16 mouse cellular contexts compared by ENCODE assay signal in the genomic region with DNA sequence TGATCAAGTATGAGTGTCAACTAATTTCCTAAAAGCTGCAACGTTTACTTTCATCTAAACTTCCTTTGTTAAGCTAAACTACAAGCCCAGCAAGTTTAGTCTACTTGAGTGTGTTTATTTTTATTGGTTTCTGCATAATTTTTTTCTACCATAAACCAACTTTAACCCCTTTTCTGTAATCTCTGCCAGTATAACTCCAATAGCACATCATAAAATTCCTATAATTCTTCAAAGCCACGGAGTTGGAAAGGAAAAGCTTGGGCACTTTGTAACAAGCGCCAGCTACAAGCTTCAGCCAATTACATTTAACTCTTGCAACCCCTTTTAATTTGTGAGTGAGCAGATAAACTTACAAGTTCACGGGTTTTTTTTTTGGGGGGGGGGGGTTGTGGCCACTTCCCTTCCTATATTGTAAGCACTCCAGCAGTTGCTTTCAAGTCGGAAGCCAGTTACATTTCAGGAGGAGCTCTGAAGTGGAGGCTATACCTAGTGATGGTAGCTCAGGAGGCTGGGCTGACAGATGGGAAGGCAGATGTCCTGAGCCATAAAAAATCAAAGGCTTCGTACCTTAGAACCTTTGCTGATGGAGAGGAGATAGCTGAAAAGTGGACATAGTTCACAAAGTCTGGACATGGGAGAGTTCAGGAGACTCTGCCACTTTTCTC. TPM values are rescaled to one million over a fixed set of nuclear protein-coding genes. Genes with fewer than 3 reads are reported as not detected.
DNase-seq lines count a peak whose midpoint lies in the region; ATAC-seq and TF ChIP-seq lines count a peak whose summit lies in the region.
"Had no signal": no experiment of that assay in that cellular context is flagged by ENCODE, and none has a peak within 500 bp of the region (broad histone marks: within the 10 kb centered on the region; RNA-seq: fewer than 3 reads in every experiment).

No protein-coding gene starts in this region.

- TF ChIP-seq CTCF in hindbrain, postnatal 0 days (IDR thresholded peaks at IDR 0.05; ENCODE audit: low read depth): no peak
- no peak for TF ChIP-seq CTCF in lung, embryonic 14.5 days (IDR thresholded peaks at IDR 0.05; ENCODE audit: low read depth)

- no peak for DNase-seq in hindbrain, postnatal 0 days (ENCODE audit: low spot score)
- no peak for DNase-seq in hindbrain, embryonic 14.5 days (ENCODE audit: low spot score)
- peak; percentile 88 for DNase-seq in lung, embryonic 14.5 days
- no peak for DNase-seq in lung, postnatal 36 days
- peak; percentile 33 for DNase-seq in NIH3T3 (ENCODE audit: low read depth)
- no peak for DNase-seq in limb, embryonic 10.5 days (ENCODE audit: low spot score)
- DNase-seq in ovary, postnatal 14 days (ENCODE audit: low spot score): no peak
- DNase-seq: adrenal gland, postnatal 10 days; cerebellum, adult 8-10 months; gastrocnemius, postnatal 14 days; kidney, adult 11 months; thymus, adult 18-20 months had no signal

- no peaks in the 10 kb centered on the region for H3K9me3 ChIP-seq in hindbrain, postnatal 0 days (ENCODE audit: low read length)
- H3K9me3 ChIP-seq in hindbrain, embryonic 14.5 days (ENCODE audit: control insufficient read depth, low read length): no peaks in the 10 kb centered on the region
- no peaks in the 10 kb centered on the region for H3K9me3 ChIP-seq in lung, embryonic 14.5 days (ENCODE audit: low read depth, low read length)
- no peaks in the 10 kb centered on the region for H3K9me3 ChIP-seq in limb, embryonic 10.5 days (replicated peaks)
- H3K9me3 ChIP-seq: heart, embryonic 10.5 days; midbrain, embryonic 15.5 days; neural tube, embryonic 12.5 days had no signal

- 39% methylated on average over 6 of the region's 6 CpGs for WGBS in hindbrain, postnatal 0 days
- WGBS in hindbrain, embryonic 14.5 days: 62% methylated on average over 6 of the region's 6 CpGs
- WGBS in lung, embryonic 14.5 days: 23% methylated on average over 6 of the region's 6 CpGs
- 23% methylated on average over 6 of the region's 6 CpGs for WGBS in limb, embryonic 10.5 days

- H3K36me3 ChIP-seq in hindbrain, postnatal 0 days (ENCODE audit: insufficient read depth, low read length): no peaks in the 10 kb centered on the region
- H3K36me3 ChIP-seq in hindbrain, embryonic 14.5 days (replicated peaks; ENCODE audit: control insufficient read depth, insufficient read depth): no peaks in the 10 kb centered on the region
- peaks cover 28% of the 10 kb centered on the region; the same call in 1 of the 2 replicates for H3K36me3 ChIP-seq in lung, embryonic 14.5 days (ENCODE audit: insufficient read depth)
- H3K36me3 ChIP-seq in limb, embryonic 10.5 days: no peaks in the 10 kb centered on the region
- H3K36me3 ChIP-seq: heart, embryonic 10.5 days; midbrain, embryonic 15.5 days; neural tube, embryonic 12.5 days had no signal

- no peak overlapping the region for H3K27ac ChIP-seq in hindbrain, postnatal 0 days
- no peak overlapping the region for H3K27ac ChIP-seq in hindbrain, embryonic 14.5 days
- peak overlapping the region; percentile 68 for H3K27ac ChIP-seq in lung, embryonic 14.5 days (ENCODE audit: low read depth)
- peak overlapping the region; percentile 46; the same call in 1 of the 2 replicates for H3K27ac ChIP-seq in limb, embryonic 10.5 days
- H3K27ac ChIP-seq: midbrain, embryonic 15.5 days; neural tube, embryonic 12.5 days had no signal

- no peak overlapping the region for H3K4me3 ChIP-seq in hindbrain, postnatal 0 days (ENCODE audit: low read length)
- H3K4me3 ChIP-seq in hindbrain, embryonic 14.5 days (replicated peaks; ENCODE audit: low read length): no peak overlapping the region
- no peak overlapping the region for H3K4me3 ChIP-seq in lung, embryonic 14.5 days (ENCODE audit: low read depth, low read length)
- no peak overlapping the region for H3K4me3 ChIP-seq in limb, embryonic 10.5 days
- H3K4me3 ChIP-seq: heart, embryonic 10.5 days; midbrain, embryonic 15.5 days; neural tube, embryonic 12.5 days had no signal

- no peaks in the 10 kb centered on the region for H3K27me3 ChIP-seq in hindbrain, postnatal 0 days (ENCODE audit: insufficient read depth, low read length)
- no peaks in the 10 kb centered on the region for H3K27me3 ChIP-seq in hindbrain, embryonic 14.5 days (ENCODE audit: control insufficient read depth, insufficient read depth, low read length)
- H3K27me3 ChIP-seq in lung, embryonic 14.5 days (ENCODE audit: insufficient read depth, low read length): no peaks in the 10 kb centered on the region
- no peaks in the 10 kb centered on the region for H3K27me3 ChIP-seq in limb, embryonic 10.5 days (ENCODE audit: low read depth, poor library complexity, severe bottlenecking)
- H3K27me3 ChIP-seq: midbrain, embryonic 15.5 days; neural tube, embryonic 12.5 days had no signal

- 0 out of 2 replicates have a peak overlapping the region, but pooled peaks have one; percentile 7 for H3K4me2 ChIP-seq in hindbrain, postnatal 0 days (ENCODE audit: low read depth, low read length)
- H3K4me2 ChIP-seq in hindbrain, embryonic 14.5 days (replicated peaks): no peak overlapping the region
- H3K4me2 ChIP-seq in lung, embryonic 14.5 days: peak overlapping the region; percentile 13; the same call in 1 of the 2 replicates
- H3K4me2 ChIP-seq: midbrain, embryonic 15.5 days; neural tube, embryonic 12.5 days had no signal

- peaks cover 7% of the 10 kb centered on the region; the same call in 1 of the 2 replicates for H3K4me1 ChIP-seq in hindbrain, postnatal 0 days (ENCODE audit: insufficient read depth, low read length)
- H3K4me1 ChIP-seq in hindbrain, embryonic 14.5 days (replicated peaks; ENCODE audit: control insufficient read depth, insufficient read depth, low read length): peaks cover 19% of the 10 kb centered on the region; the same call in 1 of the 2 replicates
- peaks cover 6% of the 10 kb centered on the region; the same call in 1 of the 2 replicates for H3K4me1 ChIP-seq in lung, embryonic 14.5 days (ENCODE audit: insufficient read depth)
- H3K4me1 ChIP-seq in limb, embryonic 10.5 days: peaks cover 45% of the 10 kb centered on the region
- H3K4me1 ChIP-seq: midbrain, embryonic 15.5 days had no signal

- no peak overlapping the region for H3K9ac ChIP-seq in hindbrain, postnatal 0 days (replicated peaks; ENCODE audit: low read length)
- no peak overlapping the region for H3K9ac ChIP-seq in hindbrain, embryonic 14.5 days
- H3K9ac ChIP-seq in lung, embryonic 14.5 days: peak overlapping the region; percentile 21
- H3K9ac ChIP-seq: midbrain, embryonic 15.5 days; neural tube, embryonic 12.5 days had no signal

- no peak for ATAC-seq in hindbrain, postnatal 0 days
- ATAC-seq in hindbrain, embryonic 14.5 days (ENCODE audit: low FRiP score): no peak
- ATAC-seq in lung, embryonic 14.5 days (ENCODE audit: insufficient read depth): peak; percentile 65
- ATAC-seq: CD4-positive, CD25-positive, alpha-beta regulatory T cell, adult 4 months had no signal

RNA-seq across cellular contexts. Expression of gene Zeb2, which starts 46.5 kb away (rescaled TPM):
- 47.7 and 52.0 TPM in 2 replicates for total RNA-seq in hindbrain, postnatal 0 days (2014; rRNA removed)
- polyA plus RNA-seq in hindbrain, postnatal 0 days (2015; fragmentation: Nextera tagmentation; extraction: Ambion mirVana): 21.4 and 21.9 TPM in 2 replicates
- 38.8 and 41.9 TPM in 2 replicates for polyA plus RNA-seq in hindbrain, embryonic 14.5 days (2014; fragmentation: Nextera tagmentation; extraction: Ambion mirVana)
- polyA plus RNA-seq in lung, embryonic 14.5 days (2014; fragmentation: Nextera tagmentation; extraction: Ambion mirVana): 90.1 and 90.4 TPM in 2 replicates
- polyA plus RNA-seq in limb, embryonic 10.5 days (2016; fragmentation: Nextera tagmentation; extraction: Ambion mirVana): 5.3 and 5.4 TPM in 2 replicates

Comparison
In these comparisons a context has a peak if more than half of its experiments do, and no peak if none do; other contexts are left out.
1. DNase-seq: peak in lung, embryonic 14.5 days (single experiment) and NIH3T3 (single experiment); none in hindbrain, postnatal 0 days (single experiment), hindbrain, embryonic 14.5 days (single experiment), lung, postnatal 36 days (single experiment), limb, embryonic 10.5 days (single experiment) and ovary, postnatal 14 days (single experiment).
2. H3K27ac ChIP-seq: peak in lung, embryonic 14.5 days (single experiment) and limb, embryonic 10.5 days (single experiment); none in hindbrain, postnatal 0 days (single experiment) and hindbrain, embryonic 14.5 days (single experiment).